Mouse (Mus musculus) heart, embryonic 16.5 days (tissue): Measurements from ENCODE around the gene Plekhh3. TPM values are rescaled to one million over a fixed set of nuclear protein-coding genes. Genes with fewer than 3 reads are reported as not detected.

Experiments used
- ATAC-seq: fragments of 200-750 bp; cut with Nextera tagmentation; replicated peaks from 2 replicates; pipeline ENCODE4 v1.8.0; 2017; ENCODE audit warnings: moderate number of reproducible peaks; ENCODE audit not compliant: insufficient read depth, low FRiP score; ENCODE audit errors: extremely low read depth
- H3K27ac ChIP-seq: fragments of 300-500 bp; sonication (generic); 2 replicates; pipeline ENCODE4 v1.5.1; 2014; ENCODE audit warnings: mild to moderate bottlenecking, low read length, control low read depth, moderate library complexity
- H3K27me3 ChIP-seq: fragments of 300-500 bp; sonication (generic); 2 replicates; pipeline ENCODE4 v1.6.1; 2014; ENCODE audit warnings: low read length, mixed read lengths; ENCODE audit not compliant: control insufficient read depth, insufficient read depth
- H3K36me3 ChIP-seq: fragments of 300-500 bp; sonication (generic); 2 replicates; pipeline ENCODE4 v1.6.1; 2014; ENCODE audit not compliant: control insufficient read depth, insufficient read depth
- H3K4me1 ChIP-seq: fragments of 300-500 bp; sonication (generic); 2 replicates; pipeline ENCODE4 v1.6.1; 2014; ENCODE audit warnings: low read length, mixed read lengths; ENCODE audit not compliant: control insufficient read depth, insufficient read depth
- H3K4me2 ChIP-seq: fragments of 300-500 bp; sonication (generic); 2 replicates; pipeline ENCODE4 v1.6.1; 2014; ENCODE audit warnings: low read depth, mild to moderate bottlenecking, control low read depth, low read length
- H3K4me3 ChIP-seq: fragments of 300-500 bp; sonication (generic); 2 replicates; pipeline ENCODE4 v1.5.1; 2014; ENCODE audit warnings: mild to moderate bottlenecking, control low read depth, low read length
- H3K9ac ChIP-seq: fragments of 300-500 bp; sonication (generic); 2 replicates; pipeline ENCODE4 v1.6.1; 2014; ENCODE audit warnings: low read length, control low read depth
- H3K9me3 ChIP-seq: fragments of 300-500 bp; sonication (generic); replicated peaks from 2 replicates; pipeline ENCODE4 v1.6.1; 2016; ENCODE audit warnings: low read length; ENCODE audit not compliant: control insufficient read depth
- WGBS: fragments of 180-500 bp; shearing (Covaris S2); extraction: QIAGEN DNeasy Blood & Tissue Kit; methylation state at CpG from one replicate; pipeline ENCODE4 v1.1.7; 2014; 5-methylcytosine and 5-hydroxymethylcytosine counted together
- polyA plus RNA-seq: library from polyadenylated mRNA; unstranded; fragments of >200 nt; fragmentation: Nextera tagmentation; extraction: Ambion mirVana; gene quantifications from 2 replicates; pipeline ENCODE4 v1.2.1, GENCODE M21; 2015

Gene Plekhh3
- polyA plus RNA-seq, 1 experiment from 2014 or later = 8.7 TPM

GRCm38 (mm10) chr11:101149178-101150105, 21.7 kb downstream of the Plekhh3 start:
- Histone ChIP-seq H3K27ac (peak overlapping the region; percentile 55), H3K9me3 (no peaks in the 10 kb centered on the region), H3K9ac (peak overlapping the region; percentile 18; the same call in 1 of the 2 replicates), H3K27me3 (no peaks in the 10 kb centered on the region), H3K4me3 (no peak overlapping the region), H3K36me3 (no peaks in the 10 kb centered on the region), H3K4me2 (no peak overlapping the region), H3K4me1 (peaks cover 6% of the 10 kb centered on the region; the same call in 1 of the 2 replicates)
- 47% methylated on average over 9 of the region's 9 CpGs for WGBS
- ATAC-seq = no peak

GRCm38 (mm10) chr11:101148751-101149150, 22.4 kb downstream of the Plekhh3 start:
- no peak overlapping the region for H3K4me3 ChIP-seq
- H3K27ac ChIP-seq = peak overlapping the region; percentile 55; the same call in 1 of the 2 replicates
- H3K9me3 ChIP-seq = no peaks in the 10 kb centered on the region
- no peaks in the 10 kb centered on the region for H3K36me3 ChIP-seq
- 70% methylated on average over 10 of the region's 10 CpGs for WGBS
- no peak for ATAC-seq
- H3K4me1 ChIP-seq = peaks cover 10% of the 10 kb centered on the region
- H3K4me2 ChIP-seq = no peak overlapping the region
- H3K27me3 ChIP-seq = no peaks in the 10 kb centered on the region
- no peak overlapping the region for H3K9ac ChIP-seq

- 39% methylated on average over 10 of the region's 10 CpGs for WGBS
- H3K4me3 ChIP-seq = no peak overlapping the region
- no peak overlapping the region for H3K27ac ChIP-seq
- no peaks in the 10 kb centered on the region for H3K27me3 ChIP-seq
- no peak overlapping the region for H3K4me2 ChIP-seq
- H3K36me3 ChIP-seq = no peaks in the 10 kb centered on the region
- ATAC-seq = no peak
- H3K4me1 ChIP-seq = peaks cover 11% of the 10 kb centered on the region
- H3K9ac ChIP-seq = no peak overlapping the region
- no peaks in the 10 kb centered on the region for H3K9me3 ChIP-seq
Measured at GRCm38 (mm10) chr11:101146377-101146776, 24.8 kb downstream of the Plekhh3 start.

GRCm38 (mm10) chr11:101143338-101144225, 27.6 kb downstream of the Plekhh3 start:
- 19% methylated on average over 17 of the region's 19 CpGs for WGBS
- Histone ChIP-seq H3K27ac (0 out of 2 replicates have a peak overlapping the region, but pooled peaks have one; percentile 9), H3K4me3 (peak overlapping the region; percentile 44), H3K27me3 (no peaks in the 10 kb centered on the region), H3K4me1 (peaks cover 16% of the 10 kb centered on the region), H3K4me2 (peak overlapping the region; percentile 67), H3K9ac (peak overlapping the region; percentile 59), H3K36me3 (no peaks in the 10 kb centered on the region), H3K9me3 (no peaks in the 10 kb centered on the region)
- ATAC-seq = no peak; the same call in 1 of the 2 replicates

DNA sequence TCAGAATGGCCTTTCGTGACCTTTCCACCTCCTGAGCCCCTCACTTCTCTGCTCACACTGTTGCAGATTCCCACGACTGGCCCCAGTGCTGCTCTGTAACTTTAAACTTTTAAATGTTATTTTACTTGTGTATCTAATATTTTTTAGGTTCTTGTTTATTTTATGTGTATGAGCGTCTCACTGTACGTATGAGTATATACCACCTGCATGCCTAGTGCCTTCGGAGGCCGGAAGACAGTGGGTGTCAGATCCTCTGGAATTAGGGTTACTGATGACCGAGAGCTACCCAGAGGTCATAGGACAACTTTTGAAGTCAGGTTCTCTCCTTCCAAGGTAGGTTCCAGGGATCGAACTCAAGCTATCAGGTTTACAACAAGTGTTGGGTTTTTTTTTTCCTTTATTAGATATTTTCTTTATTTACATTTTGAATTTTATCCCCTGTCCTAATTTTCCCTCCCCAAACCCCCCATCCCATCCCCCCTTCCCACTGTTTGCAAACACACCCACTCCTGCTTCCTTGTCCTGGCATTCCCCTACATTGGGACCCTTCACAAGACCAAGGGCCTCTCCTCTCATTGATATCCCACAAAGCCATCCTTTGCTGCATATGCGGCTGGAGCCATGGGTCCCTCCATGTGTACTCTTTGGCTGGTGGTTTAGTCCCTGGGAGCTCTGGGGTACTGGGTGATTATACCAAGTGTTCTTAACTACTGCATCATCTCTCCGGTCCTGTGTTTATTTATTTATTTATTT, 28.8 kb downstream of the Plekhh3 start:
- H3K27ac ChIP-seq = no peak overlapping the region
- WGBS = 85% methylated on average over 10 of the region's 10 CpGs
- ATAC-seq = no peak

DNA sequence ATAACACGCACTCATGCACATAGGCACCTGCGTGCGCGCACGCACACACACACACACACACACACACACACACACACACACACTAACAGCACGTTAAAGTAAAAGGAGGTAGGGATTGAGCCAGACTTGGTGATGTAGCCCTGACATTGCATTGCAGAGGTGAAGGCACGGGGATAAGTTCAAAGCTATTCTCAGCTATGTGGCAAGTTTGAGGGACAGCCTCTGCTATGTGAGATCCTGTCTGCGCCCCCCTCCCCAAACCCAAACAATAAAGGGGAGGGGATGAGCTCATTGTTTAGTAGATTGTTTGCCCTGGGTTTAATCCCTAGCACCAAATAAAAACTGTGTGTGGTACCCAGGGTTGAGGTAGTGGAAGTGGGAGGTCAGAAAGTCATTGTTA, 30.1 kb downstream of the Plekhh3 start:
- WGBS = 85% methylated on average over 8 of the region's 8 CpGs
- H3K4me3 ChIP-seq = no peak overlapping the region
- H3K9me3 ChIP-seq = no peaks in the 10 kb centered on the region
- H3K27me3 ChIP-seq = no peaks in the 10 kb centered on the region
- H3K4me1 ChIP-seq = peaks cover 17% of the 10 kb centered on the region
- H3K4me2 ChIP-seq = no peak overlapping the region
- H3K9ac ChIP-seq = no peak overlapping the region
- no peak for ATAC-seq
- H3K36me3 ChIP-seq = no peaks in the 10 kb centered on the region
- peak overlapping the region; percentile 79 for H3K27ac ChIP-seq

More for the DNA sequence above, 28.8 kb downstream of the Plekhh3 start:
- Histone ChIP-seq H3K4me1 (peaks cover 17% of the 10 kb centered on the region), H3K9ac (no peak overlapping the region), H3K36me3 (no peaks in the 10 kb centered on the region), H3K4me2 (no peak overlapping the region), H3K27me3 (no peaks in the 10 kb centered on the region), H3K4me3 (no peak overlapping the region), H3K9me3 (no peaks in the 10 kb centered on the region)

GRCm38 (mm10) chr11:101140164-101140819, 30.9 kb downstream of the Plekhh3 start:
- H3K9me3 ChIP-seq = no peaks in the 10 kb centered on the region
- 17% methylated on average over 27 of the region's 27 CpGs for WGBS

More at GRCm38 (mm10) chr11:101140164-101140819, 30.9 kb downstream of the Plekhh3 start:
- Histone ChIP-seq H3K27ac (peak overlapping the region; percentile 79), H3K27me3 (no peaks in the 10 kb centered on the region), H3K9ac (peak overlapping the region; percentile 74), H3K4me2 (peak overlapping the region; percentile 67), H3K4me1 (peaks cover 17% of the 10 kb centered on the region), H3K36me3 (no peaks in the 10 kb centered on the region), H3K4me3 (peak overlapping the region; percentile 50)
- peak; percentile 67; the same call in 1 of the 2 replicates for ATAC-seq
